Mouse (Mus musculus) testis, postnatal 10 days (tissue): ENCODE data around the gene Smim27.

Experiments used
- DNase-seq: peaks from one replicate; pipeline ENCODE4 v3.0.0; 2021; ENCODE audit warnings: low spot score

Gene Smim27

GRCm38 (mm10) chr4:40269430-40270032 is at the start of gene Smim27, which contains the start of gene Topors:
Gene Smim27 (plus strand): TSS chr4:40269579.
Gene Topors (minus strand): TSS chr4:40269850.
- DNase-seq: peak; percentile 94

- no peak for DNase-seq
Observed at GRCm38 (mm10) chr4:40220437-40220836, 48.9 kb upstream of the Smim27 start.

GRCm38 (mm10) chr4:40221004-40221760 is 48.2 kb upstream of the Smim27 start:
- no peak for DNase-seq

GRCm38 (mm10) chr4:40221876-40222585 is 47.3 kb upstream of the Smim27 start:
- no peak for DNase-seq

GRCm38 (mm10) chr4:40226095-40226494 is 43.3 kb upstream of the Smim27 start:
- DNase-seq: no peak

GRCm38 (mm10) chr4:40227131-40227530 is 42.2 kb upstream of the Smim27 start:
- DNase-seq: no peak

GRCm38 (mm10) chr4:40227886-40228285 is 41.5 kb upstream of the Smim27 start:
- DNase-seq: no peak

GRCm38 (mm10) chr4:40229723-40230122 is 39.7 kb upstream of the Smim27 start:
- DNase-seq: no peak

GRCm38 (mm10) chr4:40233062-40233664 is 36.2 kb upstream of the Smim27 start:
- DNase-seq: no peak

GRCm38 (mm10) chr4:40234256-40234655 is 35.1 kb upstream of the Smim27 start:
- DNase-seq: no peak

GRCm38 (mm10) chr4:40236829-40237228 is 32.5 kb upstream of the Smim27 start:
- DNase-seq: no peak

GRCm38 (mm10) chr4:40238483-40239408 is 30.6 kb upstream of the Smim27 start:
- peak; percentile 76 for DNase-seq

- no peak for DNase-seq
Observed at GRCm38 (mm10) chr4:40239409-40240271, 29.7 kb upstream of the Smim27 start, which contains the start of gene Ddx58. Gene Ddx58 (minus strand): TSS chr4:40239828.

- DNase-seq: no peak
Observed at GRCm38 (mm10) chr4:40240272-40240744, 29.1 kb upstream of the Smim27 start.

GRCm38 (mm10) chr4:40241928-40242327 is 27.5 kb upstream of the Smim27 start:
- no peak for DNase-seq

GRCm38 (mm10) chr4:40243006-40243405 is 26.4 kb upstream of the Smim27 start:
- DNase-seq: no peak

GRCm38 (mm10) chr4:40244035-40244434 is 25.3 kb upstream of the Smim27 start:
- DNase-seq: no peak

- no peak for DNase-seq
Observed at GRCm38 (mm10) chr4:40250984-40251383, 18.4 kb upstream of the Smim27 start.

GRCm38 (mm10) chr4:40253766-40254165 is 15.6 kb upstream of the Smim27 start:
- no peak for DNase-seq
